Mouse (Mus musculus) inflammation-experienced regulatory T-cells, adult 6 months (primary cell): ENCODE measurements at regions not wholly inside any gene's neighbourhood (a gene's known extent, or its start where the extent isn't known, plus 50 kb on each side); places are given as distances from the start of the nearest gene placed in this dataset.

Source experiments
- ATAC-seq: one replicate; pipeline ENCODE4 v1.8.0; 2017

GRCm38 (mm10) chr16:55421569-55422342 lies 124.0 kb upstream of the Zpld1 start:
- ATAC-seq = no peak

- no peak for ATAC-seq
Observed at GRCm38 (mm10) chr16:55420876-55421568, 123.2 kb upstream of the Zpld1 start.

GRCm38 (mm10) chr16:55418871-55419270 lies 121.1 kb upstream of the Zpld1 start:
- ATAC-seq = no peak

- no peak for ATAC-seq
Observed at GRCm38 (mm10) chr16:55400818-55401217, 103.0 kb upstream of the Zpld1 start.

- ATAC-seq = no peak
Observed at GRCm38 (mm10) chr16:55394864-55395263, 97.1 kb upstream of the Zpld1 start.

- no peak for ATAC-seq
Observed at GRCm38 (mm10) chr16:55390400-55390799, 92.6 kb upstream of the Zpld1 start.

GRCm38 (mm10) chr16:55379996-55380395 lies 82.2 kb upstream of the Zpld1 start:
- ATAC-seq = no peak

GRCm38 (mm10) chr16:55379189-55379588 lies 81.4 kb upstream of the Zpld1 start:
- no peak for ATAC-seq

GRCm38 (mm10) chr16:55378701-55379100 lies 80.9 kb upstream of the Zpld1 start:
- ATAC-seq = no peak

- no peak for ATAC-seq
Observed at GRCm38 (mm10) chr16:55375922-55376321, 78.1 kb upstream of the Zpld1 start.

GRCm38 (mm10) chr16:55357686-55358085 lies 59.9 kb upstream of the Zpld1 start:
- ATAC-seq = no peak

- no peak for ATAC-seq
Observed at GRCm38 (mm10) chr16:55356097-55356496, 58.3 kb upstream of the Zpld1 start.
